Mouse (Mus musculus): Measurements from ENCODE around the gene Krtdap. TPM values are rescaled to one million over a fixed set of nuclear protein-coding genes. Genes with fewer than 3 reads are reported as not detected.

Krtdap gene
- polyA plus RNA-seq, 1 experiment from 2014 or later, result 1.3 TPM

DNA sequence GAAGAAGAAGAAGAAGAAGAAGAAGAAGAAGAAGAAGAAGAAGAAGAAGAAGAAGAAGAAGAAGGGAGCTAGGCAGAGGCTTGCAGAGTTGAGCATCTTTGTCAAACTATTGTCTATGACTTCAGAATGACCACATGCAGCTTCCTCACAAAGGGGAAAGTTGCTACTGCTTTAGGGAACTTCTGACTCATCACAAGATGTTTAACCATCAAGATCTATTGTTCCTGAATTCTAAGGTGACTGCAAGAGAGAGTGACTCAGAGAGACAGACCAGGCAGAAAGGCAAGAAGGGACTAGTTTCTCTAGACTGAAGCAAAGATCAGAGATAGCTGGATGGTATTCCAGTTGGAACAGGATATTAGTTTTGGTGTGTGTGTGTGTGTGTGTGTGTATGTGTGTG lies 7.2 kb downstream of the Krtdap start:
- H3K4me2 ChIP-seq (replicated peaks), result no peak overlapping the region

DNA sequence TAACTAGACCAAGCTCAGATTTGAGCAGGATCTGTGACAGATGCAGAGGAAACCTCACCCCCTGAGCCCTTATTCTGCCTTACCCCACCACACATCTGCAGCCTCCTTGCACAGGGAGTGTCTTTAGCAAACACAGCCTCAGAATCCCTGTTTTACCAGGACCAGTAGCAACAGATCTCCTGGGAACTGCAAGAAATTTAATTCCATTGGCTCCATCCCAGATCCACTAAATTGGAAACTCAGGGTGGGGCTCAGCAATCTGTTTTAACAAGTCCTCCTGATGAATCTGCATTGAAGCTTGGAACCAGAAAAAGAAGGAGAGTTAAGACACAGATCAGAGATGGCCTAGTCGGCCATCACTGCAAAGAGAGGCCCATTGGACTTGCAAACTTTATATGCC lies 9.1 kb downstream of the Krtdap start:
- no peak overlapping the region for H3K4me2 ChIP-seq (replicated peaks)
- 87% methylated on average over 1 of the region's 1 CpGs for WGBS
- no peak overlapping the region for H3K4me3 ChIP-seq
- H3K27ac ChIP-seq (replicated peaks), result no peak overlapping the region
- no peak for ATAC-seq (replicated peaks)
- H3K9ac ChIP-seq (replicated peaks), result no peak overlapping the region
- H3K4me1 ChIP-seq, result no peaks in the 10 kb centered on the region
- H3K9me3 ChIP-seq, result no peaks in the 10 kb centered on the region; the same call in 1 of the 2 replicates
- no peaks in the 10 kb centered on the region for H3K36me3 ChIP-seq
- H3K27me3 ChIP-seq, result no peaks in the 10 kb centered on the region

More for the DNA sequence above, 7.2 kb downstream of the Krtdap start:
- no peaks in the 10 kb centered on the region for H3K36me3 ChIP-seq
- no peaks in the 10 kb centered on the region for H3K27me3 ChIP-seq
- H3K4me3 ChIP-seq, result no peak overlapping the region
- H3K4me1 ChIP-seq, result no peaks in the 10 kb centered on the region
- no peaks in the 10 kb centered on the region; the same call in 1 of the 2 replicates for H3K9me3 ChIP-seq
- no peak overlapping the region for H3K27ac ChIP-seq (replicated peaks)
- no peak overlapping the region for H3K9ac ChIP-seq (replicated peaks)
- ATAC-seq (replicated peaks), result no peak

DNA sequence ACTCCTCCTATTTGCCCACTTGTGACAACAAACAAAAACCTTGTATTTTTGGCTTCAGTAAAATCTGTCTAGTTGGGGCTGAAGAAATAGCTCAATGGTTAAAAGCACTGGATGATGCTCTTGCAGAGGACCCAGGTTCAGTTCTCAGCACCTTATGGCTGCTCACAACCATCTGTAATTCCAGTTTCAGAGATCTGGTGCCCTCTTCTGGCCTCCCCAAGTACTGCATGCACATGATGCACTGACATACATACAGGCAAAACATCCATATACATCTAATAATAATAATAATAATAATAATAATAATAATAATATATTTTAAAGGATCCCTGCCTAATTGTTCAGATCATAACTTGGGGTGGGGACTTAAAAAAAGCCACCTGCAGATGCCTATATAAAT lies 13.0 kb downstream of the Krtdap start:
- H3K27ac ChIP-seq (replicated peaks), result no peak overlapping the region

GRCm38 (mm10) chr7:30803256-30803655 lies 15.6 kb downstream of the Krtdap start:
- ATAC-seq (replicated peaks), result no peak
- no peaks in the 10 kb centered on the region for H3K36me3 ChIP-seq
- H3K4me3 ChIP-seq, result no peak overlapping the region
- H3K4me2 ChIP-seq (replicated peaks), result no peak overlapping the region
- no peaks in the 10 kb centered on the region for H3K27me3 ChIP-seq
- H3K27ac ChIP-seq (replicated peaks), result no peak overlapping the region
- H3K9ac ChIP-seq (replicated peaks), result no peak overlapping the region
- no peaks in the 10 kb centered on the region for H3K4me1 ChIP-seq
- no peaks in the 10 kb centered on the region for H3K9me3 ChIP-seq
- 96% methylated on average over 3 of the region's 3 CpGs for WGBS

More for the DNA sequence above, 13.0 kb downstream of the Krtdap start:
- H3K9me3 ChIP-seq, result no peaks in the 10 kb centered on the region; the same call in 1 of the 2 replicates
- H3K4me2 ChIP-seq (replicated peaks), result no peak overlapping the region
- H3K9ac ChIP-seq (replicated peaks), result no peak overlapping the region
- ATAC-seq (replicated peaks), result no peak
- no peaks in the 10 kb centered on the region for H3K27me3 ChIP-seq
- H3K4me3 ChIP-seq, result no peak overlapping the region
- H3K36me3 ChIP-seq, result no peaks in the 10 kb centered on the region
- H3K4me1 ChIP-seq, result no peaks in the 10 kb centered on the region

GRCm38 (mm10) chr7:30804026-30804715 lies 16.5 kb downstream of the Krtdap start:
- H3K9ac ChIP-seq (replicated peaks), result no peak overlapping the region
- no peaks in the 10 kb centered on the region for H3K27me3 ChIP-seq
- H3K4me2 ChIP-seq (replicated peaks), result no peak overlapping the region
- H3K9me3 ChIP-seq, result no peaks in the 10 kb centered on the region
- no peaks in the 10 kb centered on the region for H3K36me3 ChIP-seq
- no peaks in the 10 kb centered on the region for H3K4me1 ChIP-seq
- H3K27ac ChIP-seq (replicated peaks), result no peak overlapping the region
- H3K4me3 ChIP-seq, result no peak overlapping the region
- 89% methylated on average over 9 of the region's 9 CpGs for WGBS
- no peak for ATAC-seq (replicated peaks)

DNA sequence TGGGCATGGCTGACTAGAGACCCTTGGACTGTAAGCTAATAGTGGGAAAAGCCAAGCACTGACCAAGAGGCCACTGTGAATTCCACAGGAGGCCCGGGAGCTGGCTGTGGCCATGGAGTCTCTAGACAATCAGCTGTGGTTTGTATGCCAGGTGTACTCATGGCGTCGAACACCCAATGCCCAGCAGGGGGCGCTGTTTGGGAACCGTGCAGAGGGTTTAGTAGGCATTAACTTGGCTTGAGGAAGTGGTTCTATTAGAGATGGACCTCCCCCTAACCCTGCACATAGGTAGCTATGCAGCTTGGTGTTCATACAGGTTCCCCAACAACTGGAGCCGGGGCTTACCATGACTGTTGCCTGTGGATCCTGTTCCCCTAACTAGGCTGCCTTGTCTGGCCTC lies 18.2 kb downstream of the Krtdap start:
- Histone ChIP-seq H3K4me1 (no peaks in the 10 kb centered on the region), H3K9ac (replicated peaks) (no peak overlapping the region), H3K4me2 (replicated peaks) (no peak overlapping the region), H3K27me3 (no peaks in the 10 kb centered on the region), H3K36me3 (no peaks in the 10 kb centered on the region), H3K4me3 (no peak overlapping the region), H3K27ac (replicated peaks) (no peak overlapping the region), H3K9me3 (no peaks in the 10 kb centered on the region)
- 49% methylated on average over 6 of the region's 6 CpGs for WGBS
- no peak for ATAC-seq (replicated peaks)

- WGBS, result 51% methylated on average over 6 of the region's 6 CpGs
- no peaks in the 10 kb centered on the region for H3K27me3 ChIP-seq
Measured at GRCm38 (mm10) chr7:30810319-30810718, 22.6 kb downstream of the Krtdap start.

GRCm38 (mm10) chr7:30811757-30812290 lies 24.1 kb downstream of the Krtdap start:
- H3K4me2 ChIP-seq (replicated peaks), result no peak overlapping the region
- WGBS, result 73% methylated on average over 9 of the region's 9 CpGs
- H3K4me1 ChIP-seq, result no peaks in the 10 kb centered on the region
- ATAC-seq (replicated peaks), result no peak
- H3K4me3 ChIP-seq, result no peak overlapping the region
- no peak overlapping the region for H3K9ac ChIP-seq (replicated peaks)
- no peaks in the 10 kb centered on the region for H3K9me3 ChIP-seq
- H3K27me3 ChIP-seq, result no peaks in the 10 kb centered on the region
- no peak overlapping the region for H3K27ac ChIP-seq (replicated peaks)
- H3K36me3 ChIP-seq, result no peaks in the 10 kb centered on the region

More at GRCm38 (mm10) chr7:30810319-30810718, 22.6 kb downstream of the Krtdap start:
- no peak overlapping the region for H3K4me3 ChIP-seq
- no peaks in the 10 kb centered on the region for H3K4me1 ChIP-seq
- no peaks in the 10 kb centered on the region for H3K9me3 ChIP-seq
- no peaks in the 10 kb centered on the region for H3K36me3 ChIP-seq
- H3K9ac ChIP-seq (replicated peaks), result no peak overlapping the region
- no peak overlapping the region for H3K27ac ChIP-seq (replicated peaks)
- no peak overlapping the region for H3K4me2 ChIP-seq (replicated peaks)
- ATAC-seq (replicated peaks), result no peak

- H3K36me3 ChIP-seq, result no peaks in the 10 kb centered on the region
- H3K9ac ChIP-seq (replicated peaks), result no peak overlapping the region
- 66% methylated on average over 6 of the region's 6 CpGs for WGBS
- H3K4me2 ChIP-seq (replicated peaks), result no peak overlapping the region
- no peak overlapping the region for H3K4me3 ChIP-seq
- H3K9me3 ChIP-seq, result no peaks in the 10 kb centered on the region
- H3K4me1 ChIP-seq, result no peaks in the 10 kb centered on the region
- H3K27me3 ChIP-seq, result no peaks in the 10 kb centered on the region
- ATAC-seq (replicated peaks), result no peak
- H3K27ac ChIP-seq (replicated peaks), result no peak overlapping the region
Measured at GRCm38 (mm10) chr7:30812291-30812807, 24.7 kb downstream of the Krtdap start.

DNA sequence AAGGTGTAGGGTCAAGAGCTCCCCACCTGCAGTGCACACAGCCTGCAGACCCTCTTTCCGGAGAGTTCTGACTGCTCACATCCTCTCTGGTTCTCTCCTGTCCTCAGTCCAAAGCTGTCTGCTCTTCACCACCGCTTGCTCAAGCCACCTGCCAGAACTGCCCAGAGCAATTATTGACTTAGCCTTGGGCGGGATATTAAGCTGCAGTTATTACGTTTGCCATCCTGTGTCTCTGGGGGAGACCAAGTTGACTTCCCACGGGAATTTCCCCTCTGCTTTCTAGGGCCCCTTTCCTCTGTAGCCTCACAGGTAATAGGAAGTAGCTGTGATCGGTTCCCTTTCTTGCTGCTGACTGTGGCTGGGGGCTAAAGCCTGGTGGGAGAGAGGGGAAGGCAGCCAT lies 32.4 kb downstream of the Krtdap start:
- no peak overlapping the region for H3K4me2 ChIP-seq (replicated peaks)
- no peaks in the 10 kb centered on the region for H3K9me3 ChIP-seq
- H3K9ac ChIP-seq (replicated peaks), result no peak overlapping the region
- no peak overlapping the region for H3K4me3 ChIP-seq
- no peak overlapping the region for H3K27ac ChIP-seq (replicated peaks)
- 78% methylated on average over 6 of the region's 6 CpGs for WGBS
- ATAC-seq (replicated peaks), result no peak
- no peaks in the 10 kb centered on the region for H3K36me3 ChIP-seq
- H3K27me3 ChIP-seq, result no peaks in the 10 kb centered on the region
- no peaks in the 10 kb centered on the region for H3K4me1 ChIP-seq

- Histone ChIP-seq H3K4me1 (no peaks in the 10 kb centered on the region), H3K27ac (replicated peaks) (no peak overlapping the region), H3K4me3 (no peak overlapping the region), H3K4me2 (replicated peaks) (no peak overlapping the region), H3K9ac (replicated peaks) (no peak overlapping the region), H3K36me3 (no peaks in the 10 kb centered on the region), H3K27me3 (no peaks in the 10 kb centered on the region), H3K9me3 (no peaks in the 10 kb centered on the region)
- WGBS, result 68% methylated on average over 7 of the region's 7 CpGs
- no peak for ATAC-seq (replicated peaks)
Measured at GRCm38 (mm10) chr7:30820854-30821445, 33.3 kb downstream of the Krtdap start.

GRCm38 (mm10) chr7:30821532-30821931 lies 33.8 kb downstream of the Krtdap start:
- H3K4me1 ChIP-seq, result no peaks in the 10 kb centered on the region
- no peak overlapping the region for H3K4me2 ChIP-seq (replicated peaks)
- H3K9me3 ChIP-seq, result no peaks in the 10 kb centered on the region
- no peaks in the 10 kb centered on the region for H3K27me3 ChIP-seq
- no peaks in the 10 kb centered on the region for H3K36me3 ChIP-seq
- H3K4me3 ChIP-seq, result no peak overlapping the region
- ATAC-seq (replicated peaks), result no peak
- 74% methylated on average over 5 of the region's 5 CpGs for WGBS
- no peak overlapping the region for H3K9ac ChIP-seq (replicated peaks)
- H3K27ac ChIP-seq (replicated peaks), result no peak overlapping the region

Measured in forebrain, embryonic 15.5 days (tissue).